Mouse (Mus musculus) brain, adult 2 months (tissue): ENCODE measurements at regions not wholly inside any gene's neighbourhood (a gene's known extent, or its start where the extent isn't known, plus 50 kb on each side); places are given as distances from the start of the nearest gene placed in this dataset.
"Not testable (repeated sequence)": the region's sequence is repeated elsewhere in the genome, so short reads cannot be mapped to it uniquely, and the experiment has no call there.

ENCODE experiments used
- DNase-seq: peaks from one replicate; pipeline ENCODE4 v3.0.0; 2011; ENCODE audit warnings: low read depth, low spot score

GRCm38 (mm10) chr9:92661938-92662337 lies 119.9 kb downstream of the Plod2 start:
- DNase-seq = no peak

GRCm38 (mm10) chr9:92667361-92667881 lies 125.4 kb downstream of the Plod2 start:
- peak; percentile 74 for DNase-seq

GRCm38 (mm10) chr9:92671966-92672365 lies 129.9 kb downstream of the Plod2 start:
- DNase-seq = peak; percentile 27

GRCm38 (mm10) chr9:92694361-92695016 lies 152.5 kb downstream of the Plod2 start:
- DNase-seq = peak; percentile 70

- no peak for DNase-seq
These were observed 155.9 kb downstream of the Plod2 start for GRCm38 (mm10) chr9:92697971-92698370.

GRCm38 (mm10) chr9:92704752-92705151 lies 162.7 kb downstream of the Plod2 start:
- peak; percentile 49 for DNase-seq

GRCm38 (mm10) chr9:92707011-92707410 lies 165.0 kb downstream of the Plod2 start:
- no peak for DNase-seq

- DNase-seq = no peak
These were observed 175.2 kb downstream of the Plod2 start for GRCm38 (mm10) chr9:92717176-92717575.

- no peak for DNase-seq
These were observed 176.3 kb downstream of the Plod2 start for GRCm38 (mm10) chr9:92718337-92718736.

GRCm38 (mm10) chr9:92719251-92719650 lies 177.2 kb downstream of the Plod2 start:
- DNase-seq = no peak

GRCm38 (mm10) chr9:92728864-92729263 lies 186.8 kb downstream of the Plod2 start:
- peak; percentile 55 for DNase-seq

- DNase-seq = peak; percentile 90
These were observed 189.4 kb downstream of the Plod2 start for GRCm38 (mm10) chr9:92731396-92731795.

- peak; percentile 60 for DNase-seq
These were observed 225.5 kb downstream of the Plod2 start for GRCm38 (mm10) chr9:92767532-92767931.

- peak; percentile 72 for DNase-seq
These were observed 226.4 kb downstream of the Plod2 start for GRCm38 (mm10) chr9:92768432-92768831.

- DNase-seq = peak; percentile 14
These were observed 227.5 kb downstream of the Plod2 start for GRCm38 (mm10) chr9:92769528-92769927.

GRCm38 (mm10) chr9:92771002-92771401 lies 229.0 kb downstream of the Plod2 start:
- peak; percentile 21 for DNase-seq

GRCm38 (mm10) chr9:92771716-92772115 lies 229.7 kb downstream of the Plod2 start:
- DNase-seq = no peak

- DNase-seq = no peak
These were observed 241.0 kb downstream of the Plod2 start for GRCm38 (mm10) chr9:92782922-92783454.

- no peak for DNase-seq
These were observed 257.7 kb downstream of the Plod2 start for GRCm38 (mm10) chr9:92799695-92800094.

- no peak for DNase-seq
These were observed 267.4 kb downstream of the Plod2 start for GRCm38 (mm10) chr9:92809469-92809868.

GRCm38 (mm10) chr9:92820721-92821120 lies 278.7 kb downstream of the Plod2 start:
- DNase-seq = peak; percentile 7

- DNase-seq = no peak
These were observed 284.8 kb downstream of the Plod2 start for GRCm38 (mm10) chr9:92826708-92827353.

- DNase-seq = not testable (repeated sequence)
These were observed 294.1 kb downstream of the Plod2 start for GRCm38 (mm10) chr9:92836156-92836555.
